Mouse (Mus musculus) spleen, embryonic (tissue): ENCODE measurements around the gene Hist1h3f.
"Not testable (repeated sequence)": the region's sequence is repeated elsewhere in the genome, so short reads cannot be mapped to it uniquely, and the experiment has no call there.

Source experiments
- CTCF ChIA-PET: fragments of 350-600 bp; sonication (Branson Sonifier 250); formaldehyde crosslinking; loops from one replicate; lab custom pipeline; 2022; lab: Charles Lee

Gene Hist1h3f

GRCm38 (mm10) chr13:23560699-23561098 is 16.8 kb downstream of the Hist1h3f start:
- CTCF ChIA-PET, result interaction anchor here (0.6 kb wide), 4 partner anchors 9 to 1523 kb away, joined by 3 to 6 read pairs (median 3); no protein-coding TSS in a partner anchor

- CTCF ChIA-PET, result not testable (repeated sequence)
Measured at GRCm38 (mm10) chr13:23561531-23561882, 17.7 kb downstream of the Hist1h3f start.

GRCm38 (mm10) chr13:23561883-23562659 is 18.2 kb downstream of the Hist1h3f start, which contains the start of gene Hist1h3e:
Hist1h3e (minus strand) TSS chr13:23562369.
- CTCF ChIA-PET, result not testable (repeated sequence)

DNA sequence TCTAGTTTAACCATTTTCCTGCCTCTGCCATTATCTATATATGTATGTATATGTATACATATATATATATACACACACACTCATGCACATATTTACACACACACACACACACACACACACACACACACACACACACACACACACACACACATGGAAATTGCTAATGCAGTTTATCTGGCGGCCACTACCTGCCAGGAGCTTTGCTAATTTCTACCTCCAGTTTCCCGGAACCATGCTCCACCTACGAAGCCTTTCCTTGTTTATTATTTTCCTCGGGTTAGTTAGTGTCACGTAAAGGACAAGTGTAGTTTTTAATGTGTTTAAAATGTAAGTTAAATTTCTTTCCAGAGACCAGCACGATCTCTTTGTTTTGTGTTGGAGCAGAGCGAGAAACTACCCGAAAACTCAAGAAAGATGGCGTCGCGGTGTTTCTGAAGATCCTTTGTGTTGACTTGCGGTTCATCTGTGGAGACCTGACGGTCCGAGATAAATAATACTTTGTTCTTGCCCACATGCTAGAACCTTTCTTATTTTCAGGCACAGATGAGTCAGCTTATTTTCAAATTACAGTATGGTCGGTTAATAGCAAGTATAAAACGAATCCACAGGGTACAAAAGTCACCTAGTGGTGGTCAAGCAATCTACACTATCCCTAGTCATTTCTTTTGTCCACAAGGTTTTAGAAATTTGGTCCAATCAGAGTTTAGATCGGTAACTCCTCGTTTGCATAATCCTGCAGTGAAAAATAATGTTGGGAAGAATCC is 19.0 kb downstream of the Hist1h3f start:
- CTCF ChIA-PET, result interaction anchor here (0.5 to 0.7 kb wide), 4 partner anchors 13 to 161 kb away, joined by 3 to 7 read pairs (median 4); no protein-coding TSS in a partner anchor

GRCm38 (mm10) chr13:23564482-23564881 is 20.6 kb downstream of the Hist1h3f start:
- CTCF ChIA-PET, result interaction anchor here (0.6 to 0.9 kb wide), 3 partner anchors 10 to 44 kb away, joined by 3 to 4 read pairs (median 3); no protein-coding TSS in a partner anchor

DNA sequence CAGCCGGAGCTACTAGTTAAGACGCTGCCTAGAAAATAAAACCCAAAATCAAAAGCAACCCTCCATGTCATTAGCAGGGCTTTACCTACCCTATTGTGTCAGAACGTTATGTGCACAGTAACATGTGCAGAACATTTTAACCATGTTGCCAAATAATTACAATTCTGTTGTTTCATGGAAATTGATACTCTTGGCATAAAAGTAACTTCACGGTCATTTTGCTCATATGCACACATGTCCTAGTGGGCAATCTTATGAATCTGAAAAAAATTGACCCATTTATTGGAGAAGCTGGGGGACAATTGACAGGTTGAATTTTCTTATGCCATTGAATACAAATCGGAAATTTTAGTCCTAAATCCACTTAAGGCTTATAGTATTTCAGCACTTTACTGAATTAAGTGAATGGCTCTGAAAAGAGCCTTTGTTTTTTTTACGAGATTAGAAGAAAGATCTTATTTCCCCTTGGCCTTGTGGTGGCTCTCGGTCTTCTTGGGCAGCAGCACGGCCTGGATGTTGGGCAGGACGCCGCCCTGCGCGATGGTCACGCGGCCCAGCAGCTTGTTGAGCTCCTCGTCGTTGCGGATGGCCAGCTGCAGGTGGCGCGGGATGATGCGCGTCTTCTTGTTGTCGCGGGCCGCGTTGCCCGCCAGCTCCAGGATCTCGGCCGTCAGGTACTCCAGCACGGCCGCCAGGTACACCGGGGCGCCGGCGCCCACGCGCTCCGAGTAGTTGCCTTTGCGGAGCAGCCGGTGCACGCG is 26.6 kb downstream of the Hist1h3f start:
- CTCF ChIA-PET, result not testable (repeated sequence)

GRCm38 (mm10) chr13:23571022-23571503 is 27.2 kb downstream of the Hist1h3f start, which contains the start of the genes Hist1h2ae and Hist1h2bg:
Hist1h2ae (minus strand) TSS chr13:23571220.
Hist1h2bg (plus strand) TSS chr13:23571396.
- CTCF ChIA-PET, result no interaction called here

DNA sequence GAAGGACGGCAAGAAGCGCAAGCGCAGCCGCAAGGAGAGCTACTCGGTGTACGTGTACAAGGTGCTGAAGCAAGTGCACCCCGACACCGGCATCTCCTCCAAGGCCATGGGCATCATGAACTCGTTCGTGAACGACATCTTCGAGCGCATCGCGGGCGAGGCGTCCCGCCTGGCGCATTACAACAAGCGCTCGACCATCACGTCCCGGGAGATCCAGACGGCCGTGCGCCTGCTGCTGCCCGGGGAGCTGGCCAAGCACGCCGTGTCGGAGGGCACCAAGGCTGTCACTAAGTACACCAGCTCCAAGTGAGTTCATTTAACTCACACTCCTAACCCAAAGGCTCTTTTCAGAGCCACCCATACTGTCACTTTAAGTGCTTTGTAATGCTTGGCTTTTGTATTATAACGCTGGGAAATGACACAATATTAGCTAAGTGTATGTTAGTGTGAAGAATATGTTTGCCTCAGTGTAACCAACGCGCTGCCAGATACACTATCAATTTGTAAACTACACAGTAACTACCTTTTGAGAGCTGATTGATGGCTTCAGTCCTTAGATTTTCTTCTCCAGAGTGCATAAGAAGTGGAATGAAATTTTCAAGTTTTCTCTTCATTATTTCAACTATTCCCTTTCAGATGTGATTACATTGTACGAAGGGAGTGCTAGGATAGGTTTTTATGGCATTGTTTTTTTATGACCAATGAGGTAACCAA is 27.8 kb downstream of the Hist1h3f start:
- CTCF ChIA-PET, result not testable (repeated sequence)

- CTCF ChIA-PET, result no interaction called here
Measured at GRCm38 (mm10) chr13:23572218-23573033, 28.6 kb downstream of the Hist1h3f start.

DNA sequence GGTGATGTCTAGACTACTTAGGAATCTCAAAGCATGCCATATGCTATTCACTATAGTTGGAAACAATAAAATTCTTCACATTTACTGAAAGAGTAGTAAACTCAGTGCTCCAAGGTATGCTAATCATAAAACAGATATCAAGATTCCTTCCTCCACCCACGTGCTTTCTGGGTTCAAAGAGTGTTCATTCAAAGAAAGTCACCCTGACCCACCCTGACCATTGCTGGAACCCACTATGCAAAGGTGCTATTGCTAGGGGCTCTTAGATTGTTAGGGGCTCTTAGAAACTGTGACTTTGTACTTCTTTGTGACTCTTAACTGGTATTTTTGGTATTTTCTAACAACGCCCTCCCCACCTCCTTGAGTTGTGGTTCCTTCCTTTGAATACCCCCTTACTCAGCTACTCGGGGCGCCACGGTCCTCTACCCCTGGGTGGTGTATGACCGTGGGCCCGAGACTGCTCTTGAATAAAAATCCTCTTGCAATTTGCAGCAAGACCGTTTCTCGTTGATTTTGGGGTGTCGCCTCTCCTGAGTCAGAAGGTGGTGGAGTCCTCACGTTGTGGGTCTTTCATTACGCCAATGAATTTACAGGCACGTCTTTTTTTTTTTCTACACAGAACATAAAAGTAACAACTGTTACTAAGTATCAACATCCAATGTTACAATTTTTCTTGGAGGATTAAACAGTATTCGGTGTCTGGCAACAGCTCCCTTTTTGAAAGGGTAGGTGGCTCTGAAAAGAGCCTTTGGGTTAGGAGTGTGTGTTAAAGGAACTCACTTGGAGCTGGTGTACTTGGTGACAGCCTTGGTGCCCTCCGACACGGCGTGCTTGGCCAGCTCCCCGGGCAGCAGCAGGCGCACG is 29.4 kb downstream of the Hist1h3f start:
- CTCF ChIA-PET, result not testable (repeated sequence)

DNA sequence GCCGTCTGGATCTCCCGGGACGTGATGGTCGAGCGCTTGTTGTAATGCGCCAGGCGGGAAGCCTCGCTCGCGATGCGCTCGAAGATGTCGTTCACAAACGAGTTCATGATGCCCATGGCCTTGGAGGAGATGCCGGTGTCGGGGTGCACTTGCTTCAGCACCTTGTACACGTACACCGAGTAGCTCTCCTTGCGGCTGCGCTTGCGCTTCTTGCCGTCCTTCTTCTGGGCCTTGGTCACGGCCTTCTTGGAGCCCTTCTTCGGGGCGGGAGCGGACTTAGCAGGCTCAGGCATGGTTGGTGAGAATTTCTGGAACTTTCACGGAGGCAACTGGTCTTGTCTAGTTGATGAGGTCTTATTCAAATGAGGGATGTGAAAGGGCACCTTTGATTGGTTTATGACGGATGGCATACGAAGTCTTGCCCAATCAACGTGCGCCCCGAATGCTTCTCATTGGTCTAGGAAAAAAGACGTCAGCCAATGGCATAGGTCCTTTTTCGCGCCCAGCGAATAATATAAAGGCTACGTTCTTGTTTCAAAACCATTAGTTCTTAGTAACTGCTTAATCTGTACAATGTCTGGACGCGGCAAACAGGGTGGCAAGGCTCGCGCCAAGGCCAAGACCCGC is 30.2 kb downstream of the Hist1h3f start, which contains the start of the genes Hist1h2bf and Hist1h2ad:
Hist1h2bf (minus strand) TSS at position 299 of the 627 bp plus-strand sequence.
Hist1h2ad (plus strand) TSS at position 484 of the 627 bp plus-strand sequence.
- CTCF ChIA-PET, result not testable (repeated sequence)

- CTCF ChIA-PET, result not testable (repeated sequence)
Measured at GRCm38 (mm10) chr13:23574546-23575170, 30.8 kb downstream of the Hist1h3f start.

DNA sequence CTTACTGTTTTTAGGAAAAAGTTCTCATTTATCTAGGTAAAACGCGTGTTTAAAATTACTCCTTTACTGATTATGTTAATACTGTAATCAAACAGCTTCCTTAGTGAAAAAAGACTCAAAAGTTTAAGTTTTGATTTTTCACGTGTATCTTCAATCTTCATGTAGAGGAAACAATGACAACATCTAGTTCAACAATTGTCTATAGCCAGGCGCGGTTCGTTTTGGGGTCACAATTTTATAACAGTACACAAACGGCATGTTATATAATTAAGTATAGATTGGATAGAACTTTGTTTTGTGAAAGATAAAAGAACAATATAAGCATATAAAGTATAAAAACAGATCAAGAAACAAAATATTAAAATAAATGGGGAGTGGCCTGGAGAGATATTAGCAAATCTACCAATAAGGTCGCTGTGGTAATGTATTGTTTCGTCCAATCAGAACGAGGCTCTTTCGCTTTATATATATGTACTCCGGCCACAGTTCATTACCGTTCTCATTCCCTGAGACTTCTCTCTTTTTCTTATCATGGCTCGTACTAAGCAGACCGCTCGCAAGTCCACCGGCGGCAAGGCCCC is 31.5 kb downstream of the Hist1h3f start, which contains the start of gene Hist1h3d:
Hist1h3d (plus strand) TSS at position 493 of the 581 bp plus-strand sequence.
- CTCF ChIA-PET, result no interaction called here

- CTCF ChIA-PET, result interaction anchor here (0.5 kb wide), 2 partner anchors 13 to 1683 kb away, joined by 3 read pairs; no protein-coding TSS in a partner anchor
Measured at GRCm38 (mm10) chr13:23575864-23576313, 32.0 kb downstream of the Hist1h3f start.

DNA sequence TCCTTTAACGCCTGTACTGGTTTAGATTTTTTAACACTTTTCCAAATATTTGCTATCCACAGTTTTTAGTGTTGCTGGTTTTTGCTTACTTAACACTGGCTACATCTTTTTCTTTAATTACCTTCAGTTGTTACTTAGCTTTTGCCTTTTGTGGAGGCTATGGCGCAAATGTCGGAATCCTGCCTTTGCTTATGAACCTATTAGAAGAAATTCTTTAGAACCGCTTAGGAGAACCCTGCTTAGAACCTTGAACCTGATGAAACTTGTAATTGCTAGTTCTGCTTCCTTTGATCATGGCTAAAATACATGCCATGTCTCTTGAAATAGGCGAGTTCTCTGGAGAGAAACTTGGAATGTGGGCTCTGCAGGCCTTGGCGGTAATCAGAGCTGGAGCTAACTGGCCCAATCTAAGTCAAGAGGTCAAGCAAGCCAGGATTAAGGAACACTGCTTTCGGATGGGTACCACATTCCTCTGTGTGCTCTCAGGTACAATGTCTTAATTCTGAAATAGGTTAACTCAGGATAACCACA is 32.6 kb downstream of the Hist1h3f start:
- CTCF ChIA-PET, result interaction anchor here (0.5 kb wide), 2 partner anchors 14 to 1684 kb away, joined by 3 read pairs; no protein-coding TSS in a partner anchor

DNA sequence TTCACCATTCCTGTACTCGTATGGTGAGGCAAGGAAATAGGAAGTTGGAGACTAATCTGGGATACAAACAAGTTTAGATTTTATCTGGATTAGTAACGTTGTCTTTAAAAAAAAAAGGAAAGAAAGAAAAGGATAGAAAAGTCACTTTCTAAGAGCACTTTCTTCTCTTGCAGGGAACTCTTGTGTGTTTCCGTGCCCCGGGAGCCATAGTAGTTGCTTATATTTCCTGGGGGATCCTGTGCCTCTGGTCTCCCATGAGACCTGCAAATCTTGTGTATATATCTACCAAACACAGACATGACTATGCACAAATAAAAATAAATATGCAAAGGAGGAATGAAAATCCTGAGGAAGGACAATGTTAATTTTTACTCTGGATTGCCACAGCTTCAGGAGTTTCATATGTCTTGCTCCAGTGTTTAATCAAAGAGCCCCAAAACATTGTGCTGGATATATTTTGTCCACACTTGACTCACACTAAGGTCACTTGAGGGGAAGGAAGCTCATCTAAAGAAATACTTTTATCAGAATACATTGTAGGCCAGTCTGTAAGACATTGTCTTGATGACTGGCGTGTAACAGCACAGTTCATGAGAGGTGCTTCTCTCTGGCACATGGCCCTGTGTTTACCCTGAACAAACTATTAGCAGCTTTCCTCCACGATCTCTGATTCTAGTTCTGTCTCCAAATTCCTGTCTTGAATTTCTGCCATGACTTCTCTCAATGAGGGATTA is 33.2 kb downstream of the Hist1h3f start:
- CTCF ChIA-PET, result no interaction called here
